Mouse (Mus musculus) macrophage (primary cell): ENCODE data around the gene Slc2a4. TPM values are rescaled to one million over a fixed set of nuclear protein-coding genes. Genes with fewer than 3 reads are reported as not detected.
"Not testable (repeated sequence)": the region's sequence is repeated elsewhere in the genome, so short reads cannot be mapped to it uniquely, and the experiment has no call there.

ENCODE experiments used
- H3K27ac ChIP-seq: fragments of 350-480 bp; formaldehyde crosslinking; 2 replicates; pipeline ENCODE4 v1.9.0; 2021
- H3K36me3 ChIP-seq: fragments of 350-480 bp; formaldehyde crosslinking; 2 replicates; pipeline ENCODE4 v1.9.0; 2021; ENCODE audit errors: inconsistent target
- H3K4me3 ChIP-seq: fragments of 350-480 bp; formaldehyde crosslinking; 2 replicates; pipeline ENCODE4 v1.9.0; 2021; ENCODE audit errors: inconsistent target
- H3K79me2 ChIP-seq: fragments of 350-480 bp; formaldehyde crosslinking; 2 replicates; pipeline ENCODE4 v1.9.0; 2021; ENCODE audit errors: inconsistent target
- WGBS: methylation state at CpG from one replicate; pipeline ENCODE4 v1.1.7; 2026; ENCODE audit warnings: inconsistent platforms; ENCODE audit not compliant: missing documents; 5-methylcytosine and 5-hydroxymethylcytosine counted together
- polyA plus RNA-seq: library from polyadenylated mRNA; stranded (reverse); fragments of 250-400 nt; gene quantifications from 3 replicates; pipeline ENCODE4 v1.2.4, GENCODE M21; 2018; ENCODE audit warnings: inconsistent platforms

Gene Slc2a4
- polyA plus RNA-seq, 1 experiment from 2014 or later = 0.13 TPM

DNA sequence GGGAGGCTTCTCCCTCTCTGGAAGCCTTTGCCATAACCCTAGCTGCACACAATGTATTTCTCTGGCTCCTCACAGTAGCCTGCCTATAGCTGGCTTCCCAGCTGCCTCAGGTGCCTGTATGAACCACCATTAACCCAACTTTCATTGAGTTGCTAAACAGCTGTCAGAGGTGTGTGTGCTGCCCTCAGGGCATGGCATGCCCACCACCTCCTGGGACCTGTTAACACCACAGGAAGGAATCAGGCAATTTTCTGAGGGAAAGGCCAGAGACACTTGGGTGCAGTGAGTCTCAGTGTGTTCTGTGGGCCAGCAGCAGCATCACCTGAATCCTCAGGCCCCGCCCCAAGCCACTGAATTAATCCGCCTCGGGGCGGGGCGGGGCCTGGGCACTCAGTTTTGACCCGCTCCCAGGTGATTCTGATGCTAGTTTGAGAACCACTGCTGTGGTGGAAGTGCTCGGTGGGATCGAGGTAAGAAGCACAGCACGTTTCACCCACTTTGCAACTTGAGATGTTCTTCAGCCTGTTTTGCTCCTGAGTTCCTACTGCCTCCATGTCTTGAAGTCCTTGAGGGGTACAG lies 9.5 kb downstream of the Slc2a4 start:
- no peaks in the 10 kb centered on the region for H3K36me3 ChIP-seq
- no peak overlapping the region for H3K27ac ChIP-seq
- no peaks in the 10 kb centered on the region for H3K79me2 ChIP-seq
- no peak overlapping the region for H3K4me3 ChIP-seq
- WGBS = 80% methylated on average over 9 of the region's 9 CpGs

- H3K4me3 ChIP-seq = no peak overlapping the region
- H3K79me2 ChIP-seq = no peaks in the 10 kb centered on the region
- H3K27ac ChIP-seq = no peak overlapping the region
- H3K36me3 ChIP-seq = no peaks in the 10 kb centered on the region
- WGBS = 77% methylated on average over 5 of the region's 5 CpGs
These were observed 10.2 kb downstream of the Slc2a4 start for GRCm38 (mm10) chr11:69937834-69938233.

DNA sequence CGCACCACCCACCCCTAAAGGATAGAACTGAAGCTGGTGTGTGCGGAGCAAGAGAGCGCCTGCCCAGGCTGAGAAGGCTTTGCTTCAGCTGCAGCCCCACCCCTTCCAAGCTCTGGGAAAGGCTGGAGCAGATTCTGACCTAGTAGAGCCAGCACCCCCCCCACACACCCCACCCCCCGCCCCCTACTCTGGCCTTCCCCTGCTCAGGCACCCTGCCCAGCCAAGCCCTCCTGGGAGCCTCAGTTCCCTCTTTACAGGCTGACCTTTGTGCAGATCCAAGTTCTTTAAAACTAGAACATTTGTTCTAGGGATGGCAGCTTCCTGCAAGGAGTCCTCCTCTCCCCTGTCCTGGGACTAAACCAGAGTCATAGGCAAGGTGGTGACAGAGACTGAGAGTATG lies 10.6 kb downstream of the Slc2a4 start:
- Histone ChIP-seq H3K79me2 (no peaks in the 10 kb centered on the region), H3K27ac (no peak overlapping the region), H3K36me3 (no peaks in the 10 kb centered on the region), H3K4me3 (no peak overlapping the region)
- WGBS = 52% methylated on average over 4 of the region's 4 CpGs

DNA sequence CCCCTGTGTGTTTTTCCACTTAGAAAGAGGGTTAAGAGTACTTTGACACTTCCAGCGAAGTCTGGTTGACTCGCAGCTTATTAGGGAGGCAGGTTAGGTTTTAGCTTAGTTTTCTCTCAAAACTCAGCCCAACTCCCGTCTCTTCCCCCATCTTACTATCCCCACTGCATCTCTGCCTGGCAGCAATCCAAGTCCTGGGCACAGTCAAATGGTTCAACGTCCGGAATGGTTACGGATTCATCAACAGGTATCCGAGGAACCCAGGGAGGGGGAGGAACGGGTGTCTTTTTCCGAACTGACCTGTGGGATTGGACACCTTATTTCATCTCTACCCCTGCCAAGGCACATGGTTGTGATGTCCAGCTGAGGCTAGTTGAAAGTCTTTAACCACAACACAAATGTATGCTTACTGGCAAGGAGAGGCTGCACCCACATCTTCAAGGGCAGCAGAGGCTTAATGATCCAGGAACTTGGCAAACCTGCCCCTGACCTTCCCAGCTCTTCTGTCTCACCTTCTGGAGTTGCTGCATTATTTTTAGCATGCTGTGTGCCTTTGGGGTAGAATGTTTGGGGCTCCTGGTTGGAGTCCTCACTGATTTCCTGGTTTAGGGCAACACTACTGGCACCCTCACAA lies 11.2 kb downstream of the Slc2a4 start:
- Histone ChIP-seq H3K27ac (no peak overlapping the region), H3K4me3 (no peak overlapping the region), H3K79me2 (no peaks in the 10 kb centered on the region), H3K36me3 (no peaks in the 10 kb centered on the region)
- 74% methylated on average over 8 of the region's 9 CpGs for WGBS

GRCm38 (mm10) chr11:69936156-69936555 lies 11.8 kb downstream of the Slc2a4 start:
- no peaks in the 10 kb centered on the region for H3K36me3 ChIP-seq
- H3K79me2 ChIP-seq = no peaks in the 10 kb centered on the region
- H3K4me3 ChIP-seq = no peak overlapping the region
- H3K27ac ChIP-seq = no peak overlapping the region
- WGBS = 2% methylated on average over 25 of the region's 30 CpGs

- WGBS = 2% methylated on average over 62 of the region's 62 CpGs
These were observed 12.7 kb downstream of the Slc2a4 start, which contains the start of gene Ybx2 for GRCm38 (mm10) chr11:69935137-69935879. Ybx2 (plus strand) TSS chr11:69935796.

GRCm38 (mm10) chr11:69934681-69935080 lies 13.3 kb downstream of the Slc2a4 start:
- 22% methylated on average over 6 of the region's 6 CpGs for WGBS
- H3K79me2 ChIP-seq = no peaks in the 10 kb centered on the region
- H3K4me3 ChIP-seq = no peak overlapping the region
- H3K36me3 ChIP-seq = no peaks in the 10 kb centered on the region
- no peak overlapping the region for H3K27ac ChIP-seq

More at GRCm38 (mm10) chr11:69935137-69935879, 12.7 kb downstream of the Slc2a4 start, which contains the start of gene Ybx2:
- no peaks in the 10 kb centered on the region for H3K79me2 ChIP-seq
- no peak within 1 kb of the TSS for H3K4me3 ChIP-seq
- H3K36me3 ChIP-seq = no peaks in the 10 kb centered on the region
- H3K27ac ChIP-seq = no peak within 1 kb of the TSS

DNA sequence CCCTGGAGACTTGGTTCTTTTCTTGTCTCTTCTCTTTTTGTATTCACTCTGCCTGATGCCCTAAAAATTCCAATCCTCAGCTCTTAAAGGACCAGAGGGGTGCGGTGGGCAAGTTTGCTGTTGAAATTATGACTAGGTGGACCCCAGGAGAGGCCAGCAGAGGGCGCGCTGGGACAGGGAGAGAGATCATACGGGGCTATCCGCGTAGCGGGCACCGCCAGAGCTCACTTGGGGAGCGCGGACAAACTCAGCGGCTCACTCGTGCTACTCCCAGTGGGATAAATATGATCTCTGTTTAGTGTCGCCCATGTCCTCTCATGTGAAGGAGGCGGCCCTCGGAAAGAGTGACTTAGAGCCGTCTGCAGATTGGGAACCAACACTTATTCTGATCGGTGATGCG lies 13.8 kb downstream of the Slc2a4 start:
- whole genome bisulfite sequencing = 2% methylated on average over 17 of the region's 18 CpGs
- Histone ChIP-seq H3K36me3 (no peaks in the 10 kb centered on the region), H3K4me3 (no peak overlapping the region), H3K79me2 (no peaks in the 10 kb centered on the region), H3K27ac (no peak overlapping the region)

DNA sequence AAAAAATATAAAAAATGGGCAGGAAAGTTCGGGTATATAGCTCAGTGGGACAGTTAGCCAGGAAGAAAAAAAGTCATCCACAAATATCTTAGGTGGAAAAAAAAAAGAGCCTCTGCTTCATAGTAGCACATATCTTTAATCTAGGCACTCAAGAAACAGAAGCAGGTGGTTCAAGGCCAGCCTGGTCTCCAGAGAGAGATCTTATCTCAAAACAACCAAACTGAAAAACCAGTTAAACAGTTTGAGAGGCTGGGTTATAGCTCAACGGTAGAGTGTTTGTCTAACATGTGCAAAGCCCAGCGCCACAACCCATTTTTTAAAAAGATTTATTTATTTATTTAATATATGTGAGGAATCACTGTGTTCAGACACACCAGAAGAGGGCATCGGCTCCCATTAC lies 14.9 kb downstream of the Slc2a4 start:
- 71% methylated on average over 4 of the region's 4 CpGs for WGBS
- H3K27ac ChIP-seq = no peak overlapping the region
- no peaks in the 10 kb centered on the region for H3K79me2 ChIP-seq
- no peak overlapping the region for H3K4me3 ChIP-seq
- H3K36me3 ChIP-seq = no peaks in the 10 kb centered on the region

DNA sequence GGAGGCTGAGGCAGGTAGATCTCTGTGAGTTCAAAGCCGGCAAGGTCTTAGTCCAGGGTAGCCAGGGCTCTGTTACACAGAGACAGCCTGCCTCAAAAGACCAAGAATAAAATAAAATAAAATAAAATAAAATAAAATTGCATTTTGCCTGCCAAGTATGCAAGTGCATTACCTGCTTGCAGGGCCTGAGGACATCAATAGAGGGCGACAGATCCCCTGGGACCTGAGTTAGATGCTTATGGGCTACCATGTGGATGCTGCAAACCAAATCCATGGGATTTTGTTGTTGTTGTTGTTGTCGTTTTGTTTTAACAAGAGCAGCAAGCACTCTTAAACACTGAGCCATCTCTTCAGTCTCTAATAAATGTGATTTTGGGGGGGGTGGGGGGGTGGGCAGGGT lies 15.7 kb downstream of the Slc2a4 start:
- no peaks in the 10 kb centered on the region for H3K36me3 ChIP-seq
- H3K79me2 ChIP-seq = no peaks in the 10 kb centered on the region
- no peak overlapping the region for H3K27ac ChIP-seq
- no peak overlapping the region for H3K4me3 ChIP-seq
- 72% methylated on average over 3 of the region's 3 CpGs for WGBS

DNA sequence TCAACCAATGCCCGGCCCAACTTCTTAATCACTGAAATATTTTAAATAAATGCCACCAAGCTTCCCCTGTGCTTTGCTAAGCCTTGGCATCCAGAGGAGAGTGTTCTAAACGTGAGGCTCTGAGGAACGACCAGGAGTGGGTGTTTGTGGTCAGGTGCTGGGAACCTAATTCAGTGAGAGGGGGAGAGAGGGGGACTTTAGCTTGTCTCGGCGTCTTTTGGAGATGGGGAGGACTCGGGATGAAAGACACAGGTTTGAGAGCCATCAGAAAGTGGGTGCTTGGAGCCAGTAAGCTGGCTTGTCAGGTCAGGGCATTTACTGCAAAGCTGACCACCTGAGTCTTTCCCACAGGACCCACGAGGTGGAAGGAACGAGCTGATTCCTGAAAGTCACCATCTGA lies 16.2 kb downstream of the Slc2a4 start:
- H3K27ac ChIP-seq = peak overlapping the region; percentile 33; the same call in 1 of the 2 replicates
- no peaks in the 10 kb centered on the region for H3K36me3 ChIP-seq

DNA sequence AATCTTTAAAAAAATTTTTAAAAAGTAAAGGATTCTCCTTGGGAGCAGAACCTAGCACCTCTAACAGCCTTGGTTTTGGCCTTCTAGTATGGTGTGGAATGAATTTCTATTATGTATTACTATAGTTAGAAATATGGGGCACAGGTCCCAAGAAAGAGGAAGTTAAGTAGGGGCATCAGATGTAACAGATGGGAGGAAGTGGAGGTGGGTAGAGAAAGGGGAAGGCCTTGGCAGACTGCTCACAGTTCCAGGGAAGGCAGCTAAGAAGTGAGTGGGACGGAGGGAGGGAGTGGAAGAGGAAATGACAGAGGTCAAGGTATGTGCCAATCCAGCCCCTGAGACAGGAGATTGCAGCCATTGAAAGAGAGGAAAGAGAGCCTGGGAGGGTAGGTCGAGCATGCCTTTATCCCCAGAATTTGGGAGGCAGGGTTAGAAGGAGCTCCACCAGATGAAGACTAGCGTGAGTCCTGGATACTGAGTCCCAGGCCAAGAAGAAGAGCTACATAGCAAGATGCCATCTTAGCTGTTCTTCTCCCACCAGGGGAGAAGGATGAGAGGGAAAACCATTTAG lies 16.9 kb downstream of the Slc2a4 start:
- WGBS = 5% methylated on average over 3 of the region's 3 CpGs
- Histone ChIP-seq H3K4me3 (no peak overlapping the region), H3K27ac (peak overlapping the region; percentile 33), H3K79me2 (no peaks in the 10 kb centered on the region), H3K36me3 (no peaks in the 10 kb centered on the region)

More for the DNA sequence above, 16.2 kb downstream of the Slc2a4 start:
- H3K4me3 ChIP-seq = no peak overlapping the region
- no peaks in the 10 kb centered on the region for H3K79me2 ChIP-seq
- 28% methylated on average over 7 of the region's 8 CpGs for WGBS

DNA sequence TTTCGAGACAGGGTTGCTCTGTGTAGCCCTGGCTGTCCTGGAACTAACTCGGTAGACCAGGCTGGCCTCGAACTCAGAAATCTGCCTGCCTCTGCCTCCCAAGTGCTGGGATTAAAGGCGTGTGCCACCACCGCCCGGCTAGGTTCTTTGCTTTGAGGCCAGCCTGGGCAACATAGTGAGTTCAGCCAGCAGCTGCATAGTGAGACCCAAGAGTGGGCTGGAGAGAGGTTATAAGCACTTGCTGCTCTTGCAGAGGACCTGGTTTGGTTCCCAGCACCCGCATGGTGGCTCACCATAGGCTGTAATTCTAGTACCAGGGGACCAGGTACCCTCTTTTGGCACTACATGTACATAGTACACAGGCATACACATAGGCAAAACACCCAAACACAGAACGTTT lies 17.8 kb downstream of the Slc2a4 start:
- H3K79me2 ChIP-seq, H3K27ac ChIP-seq, H3K36me3 ChIP-seq, H3K4me3 ChIP-seq: not testable (repeated sequence)
- WGBS = 89% methylated on average over 8 of the region's 8 CpGs

DNA sequence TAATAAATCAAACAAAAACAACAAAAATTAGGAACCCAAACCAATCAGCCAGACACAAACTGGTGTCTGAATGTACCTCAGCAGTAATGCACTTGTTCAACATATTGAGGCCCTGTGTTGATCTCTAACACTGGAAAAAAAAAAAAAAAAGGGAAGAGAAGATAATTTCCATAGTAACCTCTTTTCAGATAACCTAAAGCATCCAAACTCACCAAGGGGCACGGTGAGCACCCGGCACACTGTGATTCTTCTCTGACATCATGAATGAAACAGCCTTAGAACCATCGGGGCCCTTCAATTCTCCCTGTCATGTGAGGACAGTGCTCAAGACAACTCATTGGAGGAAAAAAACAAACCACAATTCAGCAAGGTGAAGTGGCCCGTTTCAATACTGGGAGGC lies 18.3 kb downstream of the Slc2a4 start:
- Histone ChIP-seq H3K4me3 (no peak overlapping the region), H3K27ac (no peak overlapping the region), H3K79me2 (no peaks in the 10 kb centered on the region), H3K36me3 (no peaks in the 10 kb centered on the region)
- 57% methylated on average over 4 of the region's 4 CpGs for WGBS

DNA sequence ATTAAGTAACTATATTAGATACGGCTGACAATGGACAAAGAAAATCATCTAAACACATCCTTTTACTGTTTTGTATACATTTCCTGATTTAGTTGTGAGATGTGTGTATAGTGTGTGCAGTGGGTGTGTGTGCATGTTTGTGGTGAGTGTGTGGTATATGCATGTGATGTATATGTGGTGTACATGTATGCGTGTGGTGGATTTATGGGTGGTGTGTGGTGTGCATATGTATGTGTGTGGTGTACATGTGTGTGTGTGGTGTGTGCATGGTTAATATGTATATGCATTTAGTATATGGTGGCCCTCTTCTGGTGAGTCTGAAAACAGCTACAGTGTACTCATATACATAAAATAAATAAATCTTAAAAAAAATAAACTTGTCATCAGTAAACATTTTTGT lies 20.5 kb downstream of the Slc2a4 start:
- H3K36me3 ChIP-seq = no peaks in the 10 kb centered on the region
- H3K27ac ChIP-seq = no peak overlapping the region
- 95% methylated on average over 2 of the region's 2 CpGs for WGBS
- H3K4me3 ChIP-seq = no peak overlapping the region
- no peaks in the 10 kb centered on the region for H3K79me2 ChIP-seq
